Mouse (Mus musculus) embryonic facial prominence, embryonic 12.5 days (tissue): Measurements from ENCODE around the gene Pbx4. TPM values are rescaled to one million over a fixed set of nuclear protein-coding genes. Genes with fewer than 3 reads are reported as not detected.

Source experiments
- ATAC-seq: fragments of 200-750 bp; cut with Nextera tagmentation; 2 replicates; pipeline ENCODE4 v1.8.0; 2017; ENCODE audit not compliant: insufficient number of reproducible peaks, insufficient read depth, low FRiP score, low TSS enrichment
- H3K27ac ChIP-seq: fragments of 300-500 bp; sonication (generic); 2 replicates; pipeline ENCODE4 v1.5.1; 2016; ENCODE audit warnings: mild to moderate bottlenecking
- H3K27me3 ChIP-seq: fragments of 300-500 bp; sonication (generic); 2 replicates; pipeline ENCODE4 v1.6.1; 2016; ENCODE audit warnings: mild to moderate bottlenecking, moderate library complexity
- H3K36me3 ChIP-seq: fragments of 300-500 bp; sonication (generic); 2 replicates; pipeline ENCODE4 v1.6.1; 2016; ENCODE audit warnings: mild to moderate bottlenecking
- H3K4me1 ChIP-seq: fragments of 300-500 bp; sonication (generic); 2 replicates; pipeline ENCODE4 v1.6.1; 2016
- H3K4me2 ChIP-seq: fragments of 300-500 bp; sonication (generic); replicated peaks from 2 replicates; pipeline ENCODE4 v1.6.1; 2016; ENCODE audit warnings: mild to moderate bottlenecking, moderate library complexity
- H3K4me3 ChIP-seq: fragments of 300-500 bp; sonication (generic); 2 replicates; pipeline ENCODE4 v1.5.1; 2016; ENCODE audit warnings: mild to moderate bottlenecking
- H3K9ac ChIP-seq: fragments of 300-500 bp; sonication (generic); 2 replicates; pipeline ENCODE4 v1.6.1; 2016; ENCODE audit warnings: mild to moderate bottlenecking, moderate library complexity
- H3K9me3 ChIP-seq: fragments of 300-500 bp; sonication (generic); 2 replicates; pipeline ENCODE4 v1.6.1; 2016; ENCODE audit warnings: mild to moderate bottlenecking, moderate library complexity
- WGBS: fragments of 180-500 bp; shearing (Covaris S2); methylation state at CpG from one replicate; pipeline ENCODE4 v1.1.7; 2016; 5-methylcytosine and 5-hydroxymethylcytosine counted together
- polyA plus RNA-seq: library from polyadenylated mRNA; unstranded; fragments of >200 nt; fragmentation: Nextera tagmentation; extraction: Ambion mirVana; gene quantifications from 2 replicates; pipeline ENCODE4 v1.2.1, GENCODE M21; 2016

The Pbx4 gene
- polyA plus RNA-seq, 1 experiment from 2014 or later, result 13.4 TPM

DNA sequence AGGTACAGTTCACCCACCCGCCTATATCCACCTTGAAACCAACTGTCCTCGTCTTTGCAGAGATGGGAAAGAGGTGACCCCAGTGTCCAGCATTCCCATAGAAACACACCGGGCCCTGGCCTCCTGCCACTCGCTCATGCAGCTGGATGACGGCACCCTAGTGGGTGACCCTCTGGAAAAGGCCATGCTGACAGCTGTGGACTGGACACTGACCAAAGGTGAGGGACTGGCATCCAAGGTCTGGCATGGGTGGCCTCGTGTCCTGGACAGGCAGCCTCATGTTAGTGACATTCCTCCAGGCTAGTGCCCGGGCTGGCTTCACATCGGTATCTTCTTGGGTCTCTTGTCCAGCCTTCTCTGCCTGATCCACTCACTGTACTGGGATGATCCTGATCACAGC lies 33.0 kb upstream of the Pbx4 start:
- Histone ChIP-seq H3K36me3 (peaks cover 98% of the 10 kb centered on the region), H3K4me3 (no peak overlapping the region), H3K4me1 (no peaks in the 10 kb centered on the region), H3K27me3 (no peaks in the 10 kb centered on the region), H3K9me3 (no peaks in the 10 kb centered on the region), H3K27ac (no peak overlapping the region), H3K4me2 (no peak overlapping the region), H3K9ac (no peak overlapping the region)
- no peak for ATAC-seq
- 91% methylated on average over 8 of the region's 8 CpGs for WGBS

DNA sequence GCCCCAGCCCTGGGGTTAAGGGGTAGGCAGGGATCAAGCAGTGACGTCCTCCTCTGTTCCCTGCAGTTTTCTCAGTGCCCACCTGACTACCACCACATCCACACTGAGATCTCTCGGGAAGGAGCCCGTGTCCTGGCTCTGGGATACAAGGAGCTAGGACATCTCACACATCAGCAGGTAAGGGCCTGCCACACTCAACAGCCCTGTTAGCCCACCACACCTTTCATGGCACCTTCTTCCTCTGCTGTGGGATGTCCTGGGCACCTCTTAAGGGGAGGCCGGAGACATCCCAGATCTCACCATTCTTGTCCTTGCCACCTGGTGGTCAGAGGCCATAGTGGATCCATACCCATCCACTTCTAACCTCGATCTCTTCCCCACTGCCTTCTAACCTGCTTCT lies 32.3 kb upstream of the Pbx4 start:
- no peaks in the 10 kb centered on the region for H3K9me3 ChIP-seq
- no peaks in the 10 kb centered on the region for H3K27me3 ChIP-seq
- H3K4me3 ChIP-seq, result no peak overlapping the region
- no peak for ATAC-seq
- peaks cover 96% of the 10 kb centered on the region for H3K36me3 ChIP-seq
- H3K27ac ChIP-seq, result no peak overlapping the region
- no peak overlapping the region for H3K4me2 ChIP-seq
- H3K9ac ChIP-seq, result no peak overlapping the region
- H3K4me1 ChIP-seq, result no peaks in the 10 kb centered on the region
- WGBS, result 92% methylated on average over 5 of the region's 5 CpGs

DNA sequence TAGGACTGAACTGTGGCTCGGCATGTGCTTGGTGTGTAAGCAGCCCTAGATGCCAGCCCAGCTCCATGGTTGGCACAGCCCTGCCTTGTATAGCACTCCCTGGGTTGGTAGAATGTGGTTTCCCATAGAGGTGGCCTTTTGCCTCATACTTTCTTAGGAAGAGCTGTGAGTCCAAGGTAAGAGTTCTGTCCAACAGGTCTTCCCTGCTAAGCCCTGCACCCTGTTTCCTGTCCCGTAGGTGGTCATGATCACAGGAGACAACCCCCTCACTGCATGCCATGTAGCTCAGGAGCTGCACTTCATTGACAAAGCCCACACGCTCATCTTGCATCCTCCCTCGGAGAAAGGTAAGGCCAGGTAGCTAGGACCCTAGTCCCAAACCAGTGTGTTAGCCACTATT lies 30.5 kb upstream of the Pbx4 start:
- 90% methylated on average over 4 of the region's 4 CpGs for WGBS
- H3K4me1 ChIP-seq, result no peaks in the 10 kb centered on the region
- no peak for ATAC-seq
- H3K27me3 ChIP-seq, result no peaks in the 10 kb centered on the region
- no peak overlapping the region for H3K27ac ChIP-seq
- H3K9me3 ChIP-seq, result no peaks in the 10 kb centered on the region
- no peak overlapping the region for H3K9ac ChIP-seq
- peaks cover 96% of the 10 kb centered on the region for H3K36me3 ChIP-seq
- H3K4me3 ChIP-seq, result no peak overlapping the region
- H3K4me2 ChIP-seq, result no peak overlapping the region

DNA sequence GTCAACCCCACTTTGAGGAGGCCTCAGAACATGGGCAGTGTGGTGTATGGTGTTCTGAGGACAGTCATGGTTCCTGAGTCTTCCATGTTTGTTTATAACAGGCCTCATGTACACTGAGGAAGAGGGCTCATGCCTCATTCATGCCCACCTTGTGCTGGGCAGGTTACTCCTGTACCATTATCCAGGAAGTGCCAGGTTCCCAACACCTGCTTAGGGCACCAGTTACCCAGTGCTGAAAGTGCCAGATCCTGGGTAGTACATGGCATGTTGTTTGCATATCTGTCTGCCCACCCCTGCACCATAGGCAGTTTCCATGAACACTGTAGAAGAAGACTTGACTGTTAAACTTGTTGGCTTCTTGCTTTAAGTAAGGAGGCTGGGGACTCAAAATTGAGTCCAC lies 30.1 kb upstream of the Pbx4 start:
- H3K4me3 ChIP-seq, result no peak overlapping the region
- ATAC-seq, result no peak
- no peak overlapping the region for H3K27ac ChIP-seq
- H3K4me1 ChIP-seq, result no peaks in the 10 kb centered on the region
- no peak overlapping the region for H3K9ac ChIP-seq
- peaks cover 96% of the 10 kb centered on the region for H3K36me3 ChIP-seq
- H3K9me3 ChIP-seq, result no peaks in the 10 kb centered on the region
- H3K4me2 ChIP-seq, result no peak overlapping the region
- no peaks in the 10 kb centered on the region for H3K27me3 ChIP-seq

DNA sequence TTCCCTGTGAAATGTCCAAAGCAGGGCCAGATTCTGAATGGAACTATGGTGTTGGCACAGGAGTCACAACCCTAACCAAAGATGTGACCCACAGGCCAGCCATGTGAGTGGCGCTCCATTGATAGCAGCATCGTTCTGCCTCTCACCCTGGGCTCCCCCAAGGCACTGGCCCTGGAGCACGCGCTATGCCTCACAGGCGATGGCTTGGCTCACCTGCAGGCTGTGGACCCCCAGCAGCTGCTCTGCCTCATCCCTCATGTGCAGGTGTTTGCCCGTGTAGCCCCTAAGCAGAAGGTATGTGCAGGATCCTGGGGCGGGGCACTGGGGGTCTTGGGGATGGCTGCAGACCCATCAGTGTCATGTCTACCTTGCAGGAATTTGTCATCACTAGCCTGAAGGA lies 28.9 kb upstream of the Pbx4 start:
- Histone ChIP-seq H3K4me1 (no peaks in the 10 kb centered on the region), H3K27ac (no peak overlapping the region), H3K4me2 (no peak overlapping the region), H3K4me3 (no peak overlapping the region), H3K36me3 (peaks cover 96% of the 10 kb centered on the region), H3K9ac (no peak overlapping the region), H3K9me3 (no peaks in the 10 kb centered on the region), H3K27me3 (no peaks in the 10 kb centered on the region)
- ATAC-seq, result no peak
- WGBS, result 89% methylated on average over 7 of the region's 7 CpGs

DNA sequence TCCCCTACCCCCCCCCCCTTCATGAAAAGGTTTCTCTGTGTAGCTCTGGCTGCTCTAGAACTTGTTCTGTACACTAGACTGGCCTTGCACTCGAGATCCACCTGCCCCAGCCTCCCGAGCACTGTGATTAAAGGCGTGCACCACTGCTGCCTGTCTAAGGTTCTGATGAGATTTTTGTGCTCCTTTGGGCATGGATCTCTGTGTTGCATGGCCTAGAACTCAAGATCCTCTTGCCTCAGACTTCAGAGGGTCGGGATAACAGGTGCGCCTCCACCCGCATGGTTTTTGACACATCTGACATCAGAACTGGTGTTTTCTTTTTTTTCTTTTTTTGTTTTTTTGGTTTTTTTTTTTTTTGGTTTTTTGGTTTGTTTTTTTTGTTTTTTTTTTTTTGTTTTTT lies 27.8 kb upstream of the Pbx4 start:
- H3K4me1 ChIP-seq, result peaks cover 7% of the 10 kb centered on the region; the same call in 1 of the 2 replicates
- no peak overlapping the region for H3K4me3 ChIP-seq
- H3K36me3 ChIP-seq, result peaks cover 84% of the 10 kb centered on the region
- no peak overlapping the region for H3K4me2 ChIP-seq
- 88% methylated on average over 6 of the region's 6 CpGs for WGBS
- no peak overlapping the region for H3K9ac ChIP-seq
- ATAC-seq, result no peak
- no peaks in the 10 kb centered on the region for H3K9me3 ChIP-seq
- H3K27ac ChIP-seq, result no peak overlapping the region
- no peaks in the 10 kb centered on the region for H3K27me3 ChIP-seq

DNA sequence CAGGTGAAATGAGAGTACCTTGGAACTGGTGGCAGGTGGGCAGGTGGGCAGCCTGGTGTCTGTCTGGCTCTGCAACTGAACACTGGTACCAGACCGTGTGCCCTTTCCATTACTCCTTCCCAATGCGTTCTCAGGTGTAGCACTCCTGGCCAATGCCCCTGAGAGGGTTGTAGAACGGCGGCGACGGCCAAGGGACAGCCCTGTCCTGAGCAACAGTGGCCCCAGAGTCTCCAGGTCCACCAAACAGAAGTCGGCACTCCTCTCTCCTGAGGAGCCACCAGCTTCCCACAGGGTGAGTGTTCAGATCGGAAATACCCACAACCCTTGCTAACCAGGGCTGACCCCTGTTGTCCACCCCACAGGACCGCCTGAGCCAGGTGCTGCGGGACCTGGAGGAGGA lies 27.2 kb upstream of the Pbx4 start:
- peaks cover 79% of the 10 kb centered on the region for H3K36me3 ChIP-seq
- no peaks in the 10 kb centered on the region for H3K9me3 ChIP-seq
- H3K9ac ChIP-seq, result no peak overlapping the region
- peaks cover 7% of the 10 kb centered on the region; the same call in 1 of the 2 replicates for H3K4me1 ChIP-seq
- 92% methylated on average over 10 of the region's 10 CpGs for WGBS
- no peaks in the 10 kb centered on the region for H3K27me3 ChIP-seq
- no peak overlapping the region for H3K27ac ChIP-seq
- no peak for ATAC-seq
- no peak overlapping the region for H3K4me3 ChIP-seq
- H3K4me2 ChIP-seq, result no peak overlapping the region

DNA sequence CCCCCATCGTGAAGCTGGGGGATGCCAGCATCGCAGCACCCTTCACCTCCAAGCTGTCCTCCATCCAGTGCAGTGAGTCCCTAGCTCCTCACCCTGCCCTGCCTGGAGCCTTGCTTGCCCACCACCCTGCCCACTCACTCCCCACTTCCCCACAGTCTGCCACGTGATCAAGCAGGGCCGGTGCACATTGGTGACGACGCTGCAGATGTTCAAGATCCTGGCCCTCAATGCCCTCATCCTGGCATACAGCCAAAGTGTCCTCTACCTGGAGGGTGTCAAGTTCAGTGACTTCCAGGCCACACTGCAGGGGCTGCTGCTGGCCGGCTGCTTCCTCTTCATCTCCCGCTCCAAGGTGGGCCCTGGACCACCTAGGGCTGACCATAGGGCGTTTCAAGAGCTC lies 26.8 kb upstream of the Pbx4 start:
- 93% methylated on average over 9 of the region's 9 CpGs for WGBS

DNA sequence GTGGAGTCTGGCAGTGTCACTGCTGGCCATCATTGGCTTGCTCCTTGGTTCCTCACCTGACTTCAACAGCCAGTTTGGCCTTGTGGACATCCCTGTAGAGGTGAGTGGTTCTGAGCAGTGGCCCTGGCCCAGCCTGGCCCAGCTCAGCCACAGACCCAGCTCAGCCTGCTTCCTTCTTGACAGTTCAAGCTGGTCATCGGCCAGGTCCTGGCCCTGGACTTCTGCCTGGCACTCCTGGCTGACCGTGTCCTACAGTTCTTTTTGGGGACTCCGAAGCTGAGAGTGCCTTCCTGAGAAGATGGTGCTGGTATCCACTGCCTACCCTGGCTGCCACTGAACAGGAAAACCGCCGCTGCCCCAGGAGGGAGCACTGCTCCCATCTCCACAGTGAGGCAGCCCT lies 25.1 kb upstream of the Pbx4 start:
- Histone ChIP-seq H3K4me3 (no peak overlapping the region), H3K9ac (no peak overlapping the region), H3K36me3 (peaks cover 62% of the 10 kb centered on the region), H3K4me2 (no peak overlapping the region), H3K4me1 (peaks cover 7% of the 10 kb centered on the region; the same call in 1 of the 2 replicates), H3K9me3 (no peaks in the 10 kb centered on the region), H3K27me3 (no peaks in the 10 kb centered on the region), H3K27ac (no peak overlapping the region)
- no peak for ATAC-seq
- WGBS, result 95% methylated on average over 5 of the region's 5 CpGs

More for the DNA sequence above, 26.8 kb upstream of the Pbx4 start:
- H3K36me3 ChIP-seq, result peaks cover 75% of the 10 kb centered on the region
- H3K4me2 ChIP-seq, result no peak overlapping the region
- H3K9me3 ChIP-seq, result no peaks in the 10 kb centered on the region
- no peak overlapping the region for H3K27ac ChIP-seq
- H3K4me3 ChIP-seq, result no peak overlapping the region
- ATAC-seq, result no peak
- H3K27me3 ChIP-seq, result no peaks in the 10 kb centered on the region
- peaks cover 7% of the 10 kb centered on the region; the same call in 1 of the 2 replicates for H3K4me1 ChIP-seq
- no peak overlapping the region for H3K9ac ChIP-seq

DNA sequence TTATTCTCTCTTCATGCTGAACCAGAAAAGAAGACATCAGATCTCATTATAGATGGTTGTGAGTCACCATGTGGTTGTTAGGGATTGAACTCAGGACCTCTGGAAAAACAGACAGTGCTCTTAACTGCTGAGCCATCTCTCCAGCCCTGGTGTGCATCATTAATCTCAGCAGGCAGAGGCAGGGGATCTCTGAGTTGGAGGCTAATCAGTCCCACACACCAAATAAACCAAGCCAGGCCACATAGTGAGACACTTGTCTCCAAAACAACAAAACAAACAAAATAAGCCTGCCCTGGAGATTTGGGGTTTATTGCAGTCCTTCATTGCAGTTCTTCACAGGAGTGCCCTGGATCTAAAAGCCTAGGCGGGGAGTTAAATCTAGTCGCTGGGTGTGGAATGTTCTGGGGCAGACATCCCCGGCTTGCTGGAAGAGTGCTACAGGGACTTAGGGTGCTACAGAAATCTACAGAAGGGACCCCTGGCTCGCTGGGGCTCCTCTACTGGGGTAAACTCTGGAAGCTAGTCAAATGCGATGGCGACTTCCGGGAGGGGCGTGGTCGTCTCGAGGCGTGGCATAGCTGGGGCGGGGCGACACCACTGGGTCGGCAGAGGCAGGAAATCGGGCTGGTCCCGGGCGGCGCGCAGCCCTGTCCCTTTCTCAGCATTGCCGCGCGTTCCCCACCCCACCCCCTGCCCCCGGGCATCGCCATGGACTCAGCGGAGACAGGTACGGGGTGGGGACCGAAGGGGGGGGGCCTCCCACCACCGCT lies 24.0 kb upstream of the Pbx4 start, which contains the start of gene Gmip:
Gene Gmip (plus strand): TSS at position 586 of the 770 bp plus-strand sequence.
- peak; percentile 53 for ATAC-seq
- Histone ChIP-seq H3K27ac (0 out of 2 replicates have a peak within 1 kb of the TSS, but pooled peaks have one; percentile 37), H3K9me3 (no peaks in the 10 kb centered on the region), H3K4me3 (peak within 1 kb of the TSS; percentile 50), H3K4me2 (peak within 1 kb of the TSS; percentile 91), H3K4me1 (peaks cover 7% of the 10 kb centered on the region; the same call in 1 of the 2 replicates), H3K27me3 (no peaks in the 10 kb centered on the region), H3K36me3 (peaks cover 52% of the 10 kb centered on the region), H3K9ac (peak within 1 kb of the TSS; percentile 44)
- WGBS, result 7% methylated on average over 28 of the region's 28 CpGs

DNA sequence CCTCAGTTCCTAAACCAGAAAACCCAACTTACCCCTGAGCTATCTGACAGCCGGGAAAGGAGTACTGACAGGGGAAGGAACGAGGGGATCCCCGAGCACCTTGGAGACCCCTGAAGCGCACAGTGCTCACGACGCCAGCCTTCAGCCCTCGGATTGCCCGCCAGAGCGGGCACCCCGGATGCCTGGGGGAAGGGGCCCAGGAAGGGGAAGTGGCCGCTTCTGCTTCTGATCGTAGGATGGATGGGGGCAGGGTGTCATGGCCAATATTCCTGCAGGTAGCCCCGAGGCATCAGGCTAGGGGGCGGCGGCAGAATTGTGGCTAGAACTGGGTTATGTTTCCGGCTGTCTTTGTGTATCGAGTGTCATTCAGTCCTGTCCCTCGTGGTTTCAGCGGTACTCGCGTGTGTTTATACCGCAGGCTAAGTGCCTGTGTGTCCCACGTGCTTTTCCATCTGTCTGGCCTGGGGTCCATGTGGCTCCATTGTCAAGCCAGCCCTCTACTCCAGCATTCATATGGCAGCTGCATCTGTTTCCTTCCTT lies 23.4 kb upstream of the Pbx4 start:
- Histone ChIP-seq H3K27me3 (no peaks in the 10 kb centered on the region), H3K4me1 (peaks cover 7% of the 10 kb centered on the region; the same call in 1 of the 2 replicates), H3K4me3 (peak overlapping the region; percentile 50), H3K9me3 (no peaks in the 10 kb centered on the region), H3K27ac (0 out of 2 replicates have a peak overlapping the region, but pooled peaks have one; percentile 37), H3K4me2 (peak overlapping the region; percentile 91), H3K36me3 (peaks cover 51% of the 10 kb centered on the region), H3K9ac (peak overlapping the region; percentile 44)
- 0 out of 2 replicates have a peak, but pooled peaks have one; percentile 19 for ATAC-seq
- under 1% methylated on average over 23 of the region's 23 CpGs for WGBS

DNA sequence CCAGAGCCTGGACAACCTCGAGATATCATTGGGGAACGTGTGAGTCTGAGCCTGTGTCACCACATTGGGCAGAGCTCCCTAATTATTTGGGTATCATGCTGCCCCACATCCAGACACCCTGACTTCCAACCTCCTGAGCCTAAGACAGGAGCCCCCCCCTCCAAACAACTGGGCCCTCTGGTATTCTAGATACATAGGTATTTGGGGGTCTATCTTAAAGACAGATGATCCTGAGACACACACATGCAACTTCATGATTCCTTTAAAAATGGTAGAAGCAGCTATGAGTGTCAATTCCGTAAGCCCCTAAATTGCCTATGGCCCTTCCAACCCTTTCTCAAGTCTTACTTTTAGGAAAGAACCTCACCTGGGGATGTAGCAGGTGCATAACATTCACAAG lies 22.5 kb upstream of the Pbx4 start:
- H3K27me3 ChIP-seq, result no peaks in the 10 kb centered on the region
- H3K4me3 ChIP-seq, result no peak overlapping the region
- no peak overlapping the region for H3K27ac ChIP-seq
- no peak for ATAC-seq
- H3K4me1 ChIP-seq, result peaks cover 7% of the 10 kb centered on the region; the same call in 1 of the 2 replicates
- H3K9me3 ChIP-seq, result no peaks in the 10 kb centered on the region
- no peak overlapping the region for H3K9ac ChIP-seq
- 60% methylated on average over 3 of the region's 3 CpGs for WGBS
- H3K36me3 ChIP-seq, result peaks cover 52% of the 10 kb centered on the region
- H3K4me2 ChIP-seq, result peak overlapping the region; percentile 91
